Mouse (Mus musculus) gonadal fat pad, adult 2 months (tissue): ENCODE measurements around the gene Galns. TPM values are rescaled to one million over a fixed set of nuclear protein-coding genes. Genes with fewer than 3 reads are reported as not detected.

Source experiments
- DNase-seq: peaks from one replicate; pipeline ENCODE4 v3.0.0-alpha.2; 2012; ENCODE audit warnings: low read depth
- polyA plus RNA-seq: library from polyadenylated mRNA; depleted of rRNA; stranded (reverse); fragments of >200 nt; gene quantifications from 2 replicates; pipeline ENCODE4 v1.2.3, GENCODE M21; 2012

Galns gene
- polyA plus RNA-seq, 1 experiment, result 23.8 TPM

GRCm38 (mm10) chr8:122568109-122568504 is 43.2 kb downstream of the Galns start:
- DNase-seq, result no peak

DNA sequence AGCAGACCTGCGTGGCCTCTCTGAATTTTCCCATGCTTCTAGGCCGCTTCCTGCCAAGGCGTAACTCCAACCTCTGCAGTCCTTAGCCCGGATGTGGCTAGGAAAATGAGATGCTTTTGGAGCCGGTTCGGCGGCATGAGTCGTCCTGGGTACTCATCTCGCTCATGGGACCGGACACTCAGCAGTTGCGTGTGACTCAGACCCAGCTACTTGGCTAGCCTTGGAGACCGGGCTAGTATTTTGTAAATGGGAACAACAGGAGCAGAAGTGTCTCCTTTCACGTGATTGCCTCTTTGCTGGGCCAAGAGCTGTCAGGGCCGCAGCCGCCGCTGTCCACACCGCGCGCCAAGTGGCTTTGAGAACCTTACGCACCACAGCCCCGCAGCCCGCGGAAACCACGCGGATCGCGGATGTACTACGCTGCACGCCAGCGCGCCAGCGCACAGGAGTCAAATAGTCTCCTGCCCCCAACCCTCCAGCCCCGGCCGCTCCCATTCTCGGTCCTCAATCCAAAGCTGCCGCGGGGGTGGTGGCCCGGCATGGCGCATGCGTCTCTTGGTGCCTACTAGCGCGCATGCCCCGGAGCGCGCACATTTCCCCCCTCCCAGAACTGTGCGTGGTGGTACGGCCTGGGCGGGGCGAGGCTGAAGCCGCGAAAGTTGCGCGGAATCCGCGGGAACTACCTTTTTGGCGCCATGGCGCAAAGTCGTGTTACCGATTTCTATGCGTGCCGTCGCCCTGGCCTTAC is 43.7 kb downstream of the Galns start, which contains the start of gene Cdt1:
Gene Cdt1 (plus strand): TSS at position 655 of the 748 bp plus-strand sequence.
- no peak for DNase-seq

GRCm38 (mm10) chr8:122566766-122567165 is 44.5 kb downstream of the Galns start:
- DNase-seq, result no peak

GRCm38 (mm10) chr8:122564363-122565352 is 46.6 kb downstream of the Galns start:
- no peak for DNase-seq

GRCm38 (mm10) chr8:122561199-122561598 is 50.1 kb downstream of the Galns start:
- no peak for DNase-seq

DNA sequence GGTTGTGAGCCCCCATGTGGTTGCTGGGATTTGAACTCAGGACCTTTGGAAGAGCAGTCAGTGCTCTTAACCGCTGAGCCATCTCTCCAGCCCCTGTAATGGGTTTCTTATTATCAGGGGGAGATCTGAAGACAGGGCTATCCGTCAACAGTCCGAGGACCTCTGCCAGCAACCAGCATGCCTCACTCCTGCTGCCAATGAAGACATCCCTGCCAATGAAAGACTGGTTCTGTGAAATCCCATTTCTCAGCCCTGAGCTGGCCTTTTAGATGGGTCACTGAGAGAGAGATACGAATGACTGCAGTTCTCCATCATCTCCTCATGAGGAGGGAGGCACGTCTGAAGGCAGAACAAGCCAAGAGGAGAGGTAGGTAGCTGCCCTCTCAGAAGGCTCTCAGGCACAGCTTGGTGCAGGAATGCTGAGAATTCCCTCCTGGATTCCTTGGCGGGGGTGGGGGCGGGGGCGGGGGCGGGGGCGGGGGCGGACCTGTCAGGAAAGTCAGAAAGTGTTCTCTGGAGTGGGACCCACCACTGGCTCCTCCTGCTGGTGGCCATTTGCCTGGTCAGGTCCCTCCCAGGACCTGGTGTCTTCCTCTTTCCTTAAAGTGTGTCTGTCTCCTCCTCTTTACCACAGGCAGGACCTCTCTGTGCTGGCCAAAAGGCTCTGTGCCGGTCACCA is 52.5 kb downstream of the Galns start:
- DNase-seq, result no peak

DNA sequence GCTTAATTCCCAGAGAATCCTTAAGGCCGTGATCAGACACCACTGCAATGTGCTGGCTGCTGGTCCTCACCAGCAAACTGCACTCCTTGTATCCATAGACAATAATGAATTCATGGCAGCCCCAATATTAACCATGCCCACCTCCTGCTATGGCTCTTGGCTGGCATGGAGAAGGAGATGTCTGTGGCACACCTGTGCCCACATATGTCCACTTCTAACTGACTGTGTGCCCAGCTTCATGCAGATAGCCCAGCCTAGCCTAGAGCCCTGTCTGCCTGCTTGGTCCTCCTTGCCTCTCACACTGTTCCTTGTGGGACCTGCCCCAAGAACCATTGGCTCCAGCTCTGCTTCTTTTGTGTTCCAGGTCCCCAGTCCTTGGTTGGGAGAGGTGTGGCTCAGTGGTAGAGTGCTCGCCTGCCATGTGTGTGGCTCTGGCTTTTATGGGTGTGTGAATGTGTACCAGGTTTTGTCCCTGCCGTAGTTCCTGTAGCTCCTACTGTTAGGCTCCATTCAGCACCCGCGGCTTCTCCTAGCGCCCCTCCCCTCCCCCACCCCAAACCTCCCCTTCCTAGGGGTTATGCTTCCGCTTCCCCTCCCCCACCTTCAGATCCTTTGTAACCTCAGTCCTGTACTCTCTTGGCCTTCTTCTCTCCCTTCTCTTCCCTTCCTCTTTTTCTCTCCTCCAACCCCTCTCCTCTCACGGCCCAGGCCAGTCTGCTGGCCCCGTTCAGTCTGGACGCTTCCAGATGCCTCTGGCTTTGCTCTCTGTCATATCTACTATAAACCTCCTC is 53.8 kb downstream of the Galns start:
- DNase-seq, result no peak

GRCm38 (mm10) chr8:122556030-122557009 is 54.9 kb downstream of the Galns start:
- no peak for DNase-seq

GRCm38 (mm10) chr8:122554786-122555185 is 56.5 kb downstream of the Galns start:
- DNase-seq, result no peak

- no peak for DNase-seq
Observed at GRCm38 (mm10) chr8:122551265-122552051, 59.8 kb downstream of the Galns start, which contains the start of gene Piezo1. TSS of gene Piezo1 (minus strand) at chr8:122551329.

GRCm38 (mm10) chr8:122550995-122551264 is 60.3 kb downstream of the Galns start:
- DNase-seq, result no peak

DNA sequence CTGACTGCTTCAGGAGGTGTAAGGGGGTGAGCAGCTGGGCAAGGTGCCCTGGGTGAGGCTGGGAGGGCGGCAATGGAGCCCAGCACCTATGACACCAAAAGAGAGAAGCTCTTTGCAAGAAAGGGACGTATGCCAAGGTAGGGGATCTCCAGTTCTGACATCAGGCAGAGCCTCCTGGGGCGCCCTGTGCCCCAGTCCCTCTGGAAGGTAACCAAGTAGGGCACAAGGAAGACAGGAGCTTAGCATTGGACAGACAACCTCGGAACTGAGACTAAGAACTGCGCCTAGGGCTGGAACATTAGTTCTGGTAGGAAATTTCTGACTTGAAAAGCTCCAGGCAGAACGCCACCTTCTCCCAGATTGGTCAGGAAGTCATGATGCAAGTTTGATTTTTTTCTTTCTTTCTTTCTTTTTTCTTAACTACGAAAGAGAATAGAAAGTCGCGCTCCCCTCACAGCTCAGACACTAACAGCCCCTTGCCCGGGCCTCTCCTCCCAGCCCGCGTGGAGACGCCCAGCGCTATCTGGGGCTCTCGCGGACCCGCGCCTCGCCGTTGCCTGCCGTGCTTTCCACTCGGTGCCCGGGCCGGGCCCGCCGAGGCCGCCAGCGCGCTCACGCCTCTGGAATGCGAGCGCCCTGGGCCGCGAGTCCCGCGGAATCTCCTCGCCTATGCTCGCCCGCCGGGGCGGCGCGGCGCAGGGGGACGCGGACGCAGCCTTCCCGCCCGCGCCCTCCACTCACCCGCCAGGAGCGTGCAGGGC is 60.8 kb downstream of the Galns start:
- no peak for DNase-seq

DNA sequence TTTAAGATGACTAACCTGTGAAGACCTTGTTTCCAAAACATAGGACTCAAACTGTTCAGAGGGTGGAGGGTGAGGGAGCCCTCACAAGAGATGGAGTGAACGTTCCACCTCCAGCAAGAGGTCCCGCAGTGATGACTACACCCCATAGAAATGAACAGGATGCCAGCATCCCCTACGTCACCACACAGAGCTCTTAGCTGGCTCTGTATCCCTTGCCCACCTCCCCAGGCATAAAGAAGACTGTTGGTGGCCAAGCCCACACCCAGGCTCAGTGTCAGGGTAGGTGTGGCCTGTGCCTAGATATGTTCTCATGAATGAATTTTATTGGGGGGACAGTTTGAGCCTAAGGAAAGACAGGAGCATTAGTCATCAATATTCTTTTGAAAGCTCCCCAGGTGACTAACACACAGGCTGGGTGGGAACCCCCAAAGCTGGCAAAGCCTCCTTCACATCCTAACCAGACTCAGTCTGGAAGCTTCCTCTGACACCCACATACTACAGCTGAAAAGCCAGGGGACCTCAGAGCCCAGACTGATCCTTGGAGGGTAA is 62.3 kb downstream of the Galns start:
- DNase-seq, result no peak

GRCm38 (mm10) chr8:122548331-122548730 is 62.9 kb downstream of the Galns start:
- DNase-seq, result no peak

GRCm38 (mm10) chr8:122547815-122548214 is 63.4 kb downstream of the Galns start:
- DNase-seq, result no peak

- no peak for DNase-seq
Observed at GRCm38 (mm10) chr8:122546811-122547453, 64.3 kb downstream of the Galns start.

GRCm38 (mm10) chr8:122546066-122546755 is 65.1 kb downstream of the Galns start:
- no peak for DNase-seq
